ENCODE assay signal across 21 mouse cellular contexts in the genomic region with DNA sequence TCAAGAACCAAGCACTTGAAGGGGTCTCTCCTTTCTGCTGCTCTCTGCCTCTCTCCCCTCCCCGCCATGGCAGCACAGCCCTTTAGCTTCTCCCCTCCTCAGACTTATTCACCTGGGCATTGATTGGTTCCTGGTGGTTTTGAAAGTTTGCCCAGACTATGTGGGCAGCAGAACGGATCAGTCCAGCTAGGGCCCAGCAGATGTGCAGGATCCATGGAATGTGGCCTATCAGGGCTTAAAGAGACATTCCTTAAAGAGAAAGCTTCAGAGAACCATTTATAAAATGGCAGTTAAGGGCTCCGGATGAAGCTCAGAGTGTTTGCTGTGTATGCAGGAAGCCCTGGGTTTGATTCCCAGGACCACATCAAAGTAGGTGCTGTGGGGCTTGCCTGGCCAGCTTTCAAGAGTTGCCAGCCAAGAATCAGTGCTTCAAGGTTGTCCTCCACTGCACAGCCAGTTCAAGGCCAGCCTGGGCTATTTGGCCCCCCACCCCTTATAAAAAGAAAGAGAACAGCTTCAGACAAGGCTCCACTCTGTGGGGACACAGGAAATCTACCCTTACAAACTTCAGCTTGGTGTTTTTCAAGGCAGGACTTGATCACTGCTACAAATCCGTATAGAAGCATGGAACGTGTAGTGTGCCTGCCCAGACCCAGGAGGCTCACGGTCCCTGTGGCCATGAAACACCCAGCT. TPM values are rescaled to one million over a fixed set of nuclear protein-coding genes. Genes with fewer than 3 reads are reported as not detected.
"Had no signal": no experiment of that assay in that cellular context is flagged by ENCODE, and none has a peak within 500 bp of the region (broad histone marks: within the 10 kb centered on the region; RNA-seq: fewer than 3 reads in every experiment).

No protein-coding gene starts in this region.

- H3K9me3 ChIP-seq: limb, embryonic 15.5 days; liver, embryonic 12.5 days; midbrain, embryonic 10.5 days; neural tube, embryonic 15.5 days had no signal

- H3K4me1 ChIP-seq: limb, embryonic 15.5 days; liver, embryonic 12.5 days had no signal

- DNase-seq: kidney, adult 8-10 months; kidney, postnatal 25 days; lung, embryonic 14.5 days; lung, postnatal 10 days; lung, postnatal 4 days; midbrain, embryonic 14.5 days; right cerebral cortex, adult 18-20 months; right cerebral cortex, postnatal 25 days; thymus, postnatal 4 days had no signal

- H3K4me2 ChIP-seq: limb, embryonic 15.5 days; liver, embryonic 12.5 days; lung, embryonic 14.5 days; neural tube, embryonic 15.5 days had no signal

- H3K27ac ChIP-seq: left cerebral cortex, adult 2 months; limb, embryonic 15.5 days; liver, embryonic 12.5 days; midbrain, embryonic 10.5 days; neural tube, embryonic 15.5 days; stomach, postnatal 0 days had no signal

- H3K4me3 ChIP-seq: left cerebral cortex, adult 2 months; limb, embryonic 15.5 days; liver, embryonic 12.5 days; midbrain, embryonic 10.5 days; myocyte; neural tube, embryonic 15.5 days had no signal

- H3K27me3 ChIP-seq: limb, embryonic 15.5 days; liver, embryonic 12.5 days had no signal

- H3K36me3 ChIP-seq: limb, embryonic 15.5 days; liver, embryonic 12.5 days; midbrain, embryonic 10.5 days; neural tube, embryonic 15.5 days had no signal

- H3K9ac ChIP-seq: limb, embryonic 15.5 days; liver, embryonic 12.5 days; lung, embryonic 14.5 days; neural tube, embryonic 15.5 days had no signal

- ATAC-seq: liver, embryonic 12.5 days had no signal

RNA-seq across cellular contexts. Expression of a gene that starts 33.8 kb away (rescaled TPM):
- total RNA-seq: layer of hippocampus, postnatal 25 days; left cerebral cortex, adult 2 months; left cerebral cortex, postnatal 14 days; megakaryocyte, adult 5-6 weeks had no signal
- polyA plus RNA-seq: limb, embryonic 11.5 days; liver, embryonic 12.5 days; liver, embryonic 16.5 days; lung, embryonic 14.5 days; myocyte had no signal

RNA-seq across cellular contexts. Expression of a gene that starts 52.0 kb away (rescaled TPM):
- total RNA-seq: megakaryocyte, adult 5-6 weeks had no signal
- polyA plus RNA-seq: liver, embryonic 12.5 days; midbrain, embryonic 14.5 days had no signal
